Mouse (Mus musculus): ENCODE results near the gene Tcf23. TPM values are rescaled to one million over a fixed set of nuclear protein-coding genes. Genes with fewer than 3 reads are reported as not detected.
A peak's percentile ranks its signal among the peaks of the same experiment; 100 is the strongest.

Gene Tcf23
- total and polyA plus RNA-seq, 2 experiments from 2014 or later = 0.15 TPM; not detected in 1

- H3K4me1 ChIP-seq (ENCODE audit: control insufficient read depth, insufficient read depth) = peaks cover 26% of the 10 kb centered on the region
- TF ChIP-seq EP300 (IDR thresholded peaks at IDR 0.05; ENCODE audit: low read depth) = no peak
- no peak for TF ChIP-seq CTCF (IDR thresholded peaks at IDR 0.05; ENCODE audit: low read depth)
- no peaks in the 10 kb centered on the region for H3K27me3 ChIP-seq (ENCODE audit: control insufficient read depth, insufficient read depth, low read length)
- WGBS = 93% methylated on average over 9 of the region's 9 CpGs
- H3K27ac ChIP-seq (ENCODE audit: low read depth) = no peak overlapping the region
- no peak overlapping the region for H3K4me3 ChIP-seq (ENCODE audit: low read depth, low read length)
- no peak for ATAC-seq (ENCODE audit: insufficient read depth, low read depth)
- H3K9ac ChIP-seq (replicated peaks; ENCODE audit: low read depth, low read length) = no peak overlapping the region
- H3K9me3 ChIP-seq (replicated peaks; ENCODE audit: control insufficient read depth, low read length) = no peaks in the 10 kb centered on the region
- H3K4me2 ChIP-seq (ENCODE audit: low read depth, low read length) = no peak overlapping the region
- DNase-seq (ENCODE audit: low spot score) = no peak
- H3K36me3 ChIP-seq (replicated peaks; ENCODE audit: control insufficient read depth, insufficient read depth, low read length) = peaks cover 52% of the 10 kb centered on the region
Observed at GRCm38 (mm10) chr5:30954556-30954955, 13.9 kb upstream of the Tcf23 start.

- DNase-seq (ENCODE audit: low spot score) = no peak
- Histone ChIP-seq H3K4me2 (ENCODE audit: low read depth, low read length) (no peak overlapping the region), H3K9me3 (replicated peaks; ENCODE audit: control insufficient read depth, low read length) (no peaks in the 10 kb centered on the region), H3K36me3 (replicated peaks; ENCODE audit: control insufficient read depth, insufficient read depth, low read length) (peaks cover 52% of the 10 kb centered on the region), H3K27ac (ENCODE audit: low read depth) (no peak overlapping the region), H3K9ac (replicated peaks; ENCODE audit: low read depth, low read length) (no peak overlapping the region), H3K4me3 (ENCODE audit: low read depth, low read length) (no peak overlapping the region), H3K27me3 (ENCODE audit: control insufficient read depth, insufficient read depth, low read length) (no peaks in the 10 kb centered on the region), H3K4me1 (ENCODE audit: control insufficient read depth, insufficient read depth) (peaks cover 20% of the 10 kb centered on the region)
- ATAC-seq (ENCODE audit: insufficient read depth, low read depth) = no peak
- WGBS = 90% methylated on average over 6 of the region's 6 CpGs
- TF ChIP-seq EP300 (IDR thresholded peaks at IDR 0.05; ENCODE audit: low read depth) (no peak), CTCF (IDR thresholded peaks at IDR 0.05; ENCODE audit: low read depth) (no peak)
Observed at GRCm38 (mm10) chr5:30955751-30956150, 12.7 kb upstream of the Tcf23 start.

GRCm38 (mm10) chr5:30957891-30958290 lies 10.6 kb upstream of the Tcf23 start:
- H3K9me3 ChIP-seq (replicated peaks; ENCODE audit: control insufficient read depth, low read length) = no peaks in the 10 kb centered on the region
- H3K36me3 ChIP-seq (replicated peaks; ENCODE audit: control insufficient read depth, insufficient read depth, low read length) = peaks cover 43% of the 10 kb centered on the region
- H3K4me3 ChIP-seq (ENCODE audit: low read depth, low read length) = no peak overlapping the region
- no peak overlapping the region for H3K9ac ChIP-seq (replicated peaks; ENCODE audit: low read depth, low read length)
- DNase-seq (ENCODE audit: low spot score) (no peak), ATAC-seq (ENCODE audit: insufficient read depth, low read depth) (no peak)
- TF ChIP-seq CTCF (IDR thresholded peaks at IDR 0.05; ENCODE audit: low read depth) (no peak), EP300 (IDR thresholded peaks at IDR 0.05; ENCODE audit: low read depth) (no peak)
- H3K4me2 ChIP-seq (ENCODE audit: low read depth, low read length) = no peak overlapping the region
- H3K4me1 ChIP-seq (ENCODE audit: control insufficient read depth, insufficient read depth) = peaks cover 19% of the 10 kb centered on the region
- no peaks in the 10 kb centered on the region for H3K27me3 ChIP-seq (ENCODE audit: control insufficient read depth, insufficient read depth, low read length)
- WGBS = 94% methylated on average over 6 of the region's 6 CpGs
- no peak overlapping the region for H3K27ac ChIP-seq (ENCODE audit: low read depth)

- Histone ChIP-seq H3K27ac (ENCODE audit: low read depth) (peak overlapping the region; percentile 76), H3K4me2 (ENCODE audit: low read depth, low read length) (peak overlapping the region; percentile 78), H3K9me3 (replicated peaks; ENCODE audit: control insufficient read depth, low read length) (no peaks in the 10 kb centered on the region), H3K27me3 (ENCODE audit: control insufficient read depth, insufficient read depth, low read length) (no peaks in the 10 kb centered on the region), H3K4me1 (ENCODE audit: control insufficient read depth, insufficient read depth) (peaks cover 19% of the 10 kb centered on the region), H3K4me3 (ENCODE audit: low read depth, low read length) (peak overlapping the region; percentile 75), H3K36me3 (replicated peaks; ENCODE audit: control insufficient read depth, insufficient read depth, low read length) (peaks cover 28% of the 10 kb centered on the region), H3K9ac (replicated peaks; ENCODE audit: low read depth, low read length) (peak overlapping the region; percentile 74)
- 31% methylated on average over 19 of the region's 19 CpGs for WGBS
- peak; percentile 10 for DNase-seq (ENCODE audit: low spot score)
- ATAC-seq (ENCODE audit: insufficient read depth, low read depth) = peak; percentile 5; the same call in 1 of the 2 replicates
- no peak for TF ChIP-seq EP300 (IDR thresholded peaks at IDR 0.05; ENCODE audit: low read depth)
- TF ChIP-seq CTCF (IDR thresholded peaks at IDR 0.05; ENCODE audit: low read depth) = no peak
Observed at GRCm38 (mm10) chr5:30959198-30959854, 9.1 kb upstream of the Tcf23 start.

GRCm38 (mm10) chr5:30959966-30960501 lies 8.4 kb upstream of the Tcf23 start, which contains the start of gene Preb:
Preb (minus strand) TSS chr5:30960361.
- peaks cover 21% of the 10 kb centered on the region for H3K36me3 ChIP-seq (replicated peaks; ENCODE audit: control insufficient read depth, insufficient read depth, low read length)
- WGBS = under 1% methylated on average over 56 of the region's 56 CpGs
- H3K9me3 ChIP-seq (replicated peaks; ENCODE audit: control insufficient read depth, low read length) = no peaks in the 10 kb centered on the region
- H3K27ac ChIP-seq (ENCODE audit: low read depth) = peak within 1 kb of the TSS; percentile 76
- no peaks in the 10 kb centered on the region for H3K27me3 ChIP-seq (ENCODE audit: control insufficient read depth, insufficient read depth, low read length)
- ATAC-seq (ENCODE audit: insufficient read depth, low read depth) = peak; percentile 97
- peak; percentile 97 for DNase-seq (ENCODE audit: low spot score)
- TF ChIP-seq CTCF (IDR thresholded peaks at IDR 0.05; ENCODE audit: low read depth) (0 out of 2 replicates have a peak, but pooled peaks have one; percentile 6), EP300 (IDR thresholded peaks at IDR 0.05; ENCODE audit: low read depth) (no peak)
- peak within 1 kb of the TSS; percentile 78 for H3K4me2 ChIP-seq (ENCODE audit: low read depth, low read length)
- peaks cover 19% of the 10 kb centered on the region for H3K4me1 ChIP-seq (ENCODE audit: control insufficient read depth, insufficient read depth)
- peak within 1 kb of the TSS; percentile 74 for H3K9ac ChIP-seq (replicated peaks; ENCODE audit: low read depth, low read length)
- peak within 1 kb of the TSS; percentile 75 for H3K4me3 ChIP-seq (ENCODE audit: low read depth, low read length)
